Mouse (Mus musculus) neural tube, embryonic 15.5 days (tissue): ENCODE measurements around the gene Il1f5. TPM values are rescaled to one million over a fixed set of nuclear protein-coding genes. Genes with fewer than 3 reads are reported as not detected.
A peak's percentile ranks its signal among the peaks of the same experiment; 100 is the strongest.

ENCODE experiments used
- ATAC-seq: fragments of 200-750 bp; cut with Nextera tagmentation; 2 replicates; pipeline ENCODE4 v1.8.0; 2017; ENCODE audit warnings: mild to moderate bottlenecking, moderate TSS enrichment, moderate library complexity; ENCODE audit not compliant: low FRiP score
- H3K27ac ChIP-seq: fragments of 300-500 bp; sonication (generic); replicated peaks from 2 replicates; pipeline ENCODE4 v1.5.1; 2015; ENCODE audit warnings: mild to moderate bottlenecking, inconsistent platforms
- H3K27me3 ChIP-seq: fragments of 300-500 bp; sonication (generic); replicated peaks from 2 replicates; pipeline ENCODE4 v1.6.1; 2015; ENCODE audit warnings: inconsistent platforms
- H3K36me3 ChIP-seq: fragments of 300-500 bp; sonication (generic); 2 replicates; pipeline ENCODE4 v1.6.1; 2015; ENCODE audit warnings: inconsistent platforms
- H3K4me1 ChIP-seq: fragments of 300-500 bp; sonication (generic); 2 replicates; pipeline ENCODE4 v1.6.1; 2015; ENCODE audit warnings: inconsistent platforms
- H3K4me2 ChIP-seq: fragments of 300-500 bp; sonication (generic); 2 replicates; pipeline ENCODE4 v1.6.1; 2015; ENCODE audit warnings: inconsistent platforms, mild to moderate bottlenecking, moderate library complexity
- H3K4me3 ChIP-seq: fragments of 300-500 bp; sonication (generic); replicated peaks from 2 replicates; pipeline ENCODE4 v1.5.1; 2015; ENCODE audit warnings: mild to moderate bottlenecking, inconsistent platforms
- H3K9ac ChIP-seq: fragments of 300-500 bp; sonication (generic); replicated peaks from 2 replicates; pipeline ENCODE4 v1.6.1; 2015; ENCODE audit warnings: mild to moderate bottlenecking, inconsistent platforms
- H3K9me3 ChIP-seq: fragments of 300-500 bp; sonication (generic); replicated peaks from 2 replicates; pipeline ENCODE4 v1.6.1; 2016; ENCODE audit warnings: inconsistent platforms
- WGBS: fragments of 180-500 bp; shearing (Covaris S2); methylation state at CpG from one replicate; pipeline ENCODE4 v1.1.7; 2015; ENCODE audit warnings: mixed read lengths; 5-methylcytosine and 5-hydroxymethylcytosine counted together
- polyA plus RNA-seq: library from polyadenylated mRNA; unstranded; fragments of >200 nt; fragmentation: Nextera tagmentation; extraction: Ambion mirVana; gene quantifications from 2 replicates; pipeline ENCODE4 v1.2.1, GENCODE M21; 2015

The Il1f5 gene
- polyA plus RNA-seq = 0.19 TPM in 1 of 2 replicates, not detected in the other

DNA sequence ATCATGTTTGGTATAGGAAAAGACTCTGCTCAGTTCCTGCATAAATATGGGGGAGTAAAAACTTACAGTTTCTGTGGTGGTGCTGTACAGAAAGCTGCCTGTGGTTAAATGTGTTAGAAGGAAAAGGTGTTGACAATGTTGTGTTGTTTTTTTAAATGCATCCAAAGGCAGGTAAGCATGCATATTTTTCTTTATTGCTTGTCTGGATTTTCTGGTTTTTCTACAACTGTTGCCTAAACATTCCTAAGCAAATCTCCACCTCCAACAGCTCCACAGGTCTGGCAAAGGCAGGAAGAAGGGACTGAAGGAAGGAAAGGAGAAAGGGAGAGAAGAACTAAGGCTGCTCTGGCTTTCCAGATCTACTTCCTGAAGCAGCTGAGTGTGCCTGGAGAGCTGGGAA is at the start of gene Il1f5:
Il1f5 (plus strand) TSS at position 301 of the 400 bp plus-strand sequence.
- no peaks in the 10 kb centered on the region for H3K36me3 ChIP-seq
- H3K9ac ChIP-seq = no peak within 1 kb of the TSS
- no peak within 1 kb of the TSS for H3K4me2 ChIP-seq
- H3K9me3 ChIP-seq = no peaks in the 10 kb centered on the region
- no peaks in the 10 kb centered on the region for H3K27me3 ChIP-seq
- H3K4me1 ChIP-seq = no peaks in the 10 kb centered on the region
- H3K4me3 ChIP-seq = no peak within 1 kb of the TSS
- no peak within 1 kb of the TSS for H3K27ac ChIP-seq
- no peak for ATAC-seq

DNA sequence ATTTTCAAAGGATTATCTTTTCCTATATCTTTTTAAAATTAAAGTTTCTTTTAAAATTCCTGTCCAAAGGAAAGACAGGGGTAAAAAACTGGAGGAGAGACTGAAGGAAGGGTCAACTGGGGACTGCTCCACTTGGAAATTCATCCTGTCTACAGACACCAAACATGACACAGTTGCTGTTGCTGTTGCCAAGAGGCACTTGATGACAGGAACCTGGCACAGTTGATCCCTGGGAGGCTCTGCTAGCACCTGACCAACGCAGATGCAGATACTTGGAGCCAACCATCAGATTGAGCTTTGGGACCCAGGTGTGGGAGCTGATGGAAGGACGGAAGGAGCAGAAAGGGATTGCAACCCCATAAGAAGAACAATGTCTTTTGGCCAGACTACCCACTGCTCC is 49.6 kb upstream of the Il1f5 start:
- ATAC-seq = no peak

DNA sequence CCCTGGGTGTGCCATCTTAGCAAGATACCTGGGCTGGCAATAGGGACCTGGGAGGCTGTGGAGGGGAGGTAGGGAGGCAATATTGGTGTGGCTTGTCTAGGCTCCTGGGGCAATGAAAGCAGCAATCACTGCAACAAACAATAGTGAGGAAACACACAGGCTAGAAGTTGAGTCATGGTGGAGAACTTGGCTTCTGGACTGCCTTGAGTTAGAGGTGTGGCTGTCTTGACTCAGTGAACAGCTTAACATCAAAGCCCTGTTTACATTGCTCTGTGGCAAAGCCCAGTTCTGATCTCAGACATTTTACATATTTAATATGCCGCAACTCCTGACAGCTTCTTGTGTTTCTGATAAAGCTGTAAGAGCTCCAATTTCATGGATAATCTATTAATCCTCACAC is 9.3 kb upstream of the Il1f5 start:
- Histone ChIP-seq H3K36me3 (no peaks in the 10 kb centered on the region), H3K9ac (no peak overlapping the region), H3K27me3 (no peaks in the 10 kb centered on the region)

More for the DNA sequence above, 49.6 kb upstream of the Il1f5 start:
- 93% methylated on average over 2 of the region's 2 CpGs for WGBS
- Histone ChIP-seq H3K9ac (no peak overlapping the region), H3K4me1 (no peaks in the 10 kb centered on the region), H3K36me3 (no peaks in the 10 kb centered on the region), H3K27me3 (no peaks in the 10 kb centered on the region), H3K27ac (no peak overlapping the region), H3K4me3 (no peak overlapping the region), H3K4me2 (no peak overlapping the region), H3K9me3 (no peaks in the 10 kb centered on the region)

DNA sequence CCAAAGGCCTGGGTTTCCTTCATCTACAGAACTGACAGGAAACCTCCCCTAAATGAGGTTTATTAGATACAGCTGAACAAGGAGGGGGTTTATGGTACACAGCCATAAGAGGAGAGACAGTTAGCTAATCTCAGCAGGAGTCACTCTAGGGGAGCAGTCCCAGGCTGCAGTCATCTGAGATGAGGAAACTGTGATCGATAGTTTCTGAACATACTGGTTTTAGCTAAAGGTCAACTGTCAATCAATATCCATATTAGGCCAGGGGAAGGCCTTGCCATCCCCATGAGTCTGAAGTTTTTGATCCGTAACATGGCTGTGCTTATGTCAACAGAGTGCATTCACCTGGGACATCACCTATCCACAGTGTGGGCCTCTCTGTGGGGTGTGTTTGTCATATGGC is 3.1 kb upstream of the Il1f5 start:
- H3K27me3 ChIP-seq = no peaks in the 10 kb centered on the region
- no peaks in the 10 kb centered on the region for H3K4me1 ChIP-seq
- no peaks in the 10 kb centered on the region for H3K36me3 ChIP-seq
- 85% methylated on average over 2 of the region's 2 CpGs for WGBS
- H3K27ac ChIP-seq = no peak overlapping the region
- H3K9ac ChIP-seq = no peak overlapping the region
- no peaks in the 10 kb centered on the region for H3K9me3 ChIP-seq
- no peak for ATAC-seq
- no peak overlapping the region for H3K4me3 ChIP-seq
- H3K4me2 ChIP-seq = no peak overlapping the region

More for the DNA sequence above, 9.3 kb upstream of the Il1f5 start:
- Histone ChIP-seq H3K27ac (no peak overlapping the region), H3K9me3 (no peaks in the 10 kb centered on the region), H3K4me2 (no peak overlapping the region), H3K4me3 (no peak overlapping the region), H3K4me1 (no peaks in the 10 kb centered on the region)
- no peak for ATAC-seq
- WGBS = 94% methylated on average over 1 of the region's 1 CpGs

DNA sequence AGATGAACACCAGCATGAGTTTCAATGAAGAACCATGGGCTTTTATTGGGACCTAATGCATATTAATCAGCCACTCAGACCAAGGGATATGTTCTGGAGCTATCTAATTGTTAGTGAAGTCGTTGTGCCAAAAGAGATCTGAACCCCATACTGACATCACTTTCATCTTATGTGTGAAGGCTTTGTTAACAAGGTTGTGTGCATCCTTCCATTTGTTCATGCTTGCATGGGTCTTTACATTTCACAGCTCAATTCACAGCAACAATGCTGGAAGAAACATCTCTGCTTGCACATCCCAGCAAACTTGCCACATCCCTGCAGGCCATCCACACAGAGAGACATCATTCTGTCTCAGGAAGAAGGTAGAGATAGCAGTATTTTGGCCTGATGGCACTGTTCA is 1.6 kb upstream of the Il1f5 start:
- Histone ChIP-seq H3K4me1 (no peaks in the 10 kb centered on the region), H3K27ac (no peak overlapping the region), H3K9me3 (no peaks in the 10 kb centered on the region), H3K4me3 (no peak overlapping the region), H3K36me3 (no peaks in the 10 kb centered on the region), H3K27me3 (no peaks in the 10 kb centered on the region), H3K9ac (no peak overlapping the region), H3K4me2 (no peak overlapping the region)
- 12% methylated on average over 1 of the region's 1 CpGs for WGBS
- ATAC-seq = no peak

- H3K4me2 ChIP-seq = no peak within 1 kb of the TSS
- H3K9ac ChIP-seq = no peak within 1 kb of the TSS
- WGBS = 89% methylated on average over 5 of the region's 5 CpGs
- no peaks in the 10 kb centered on the region for H3K4me1 ChIP-seq
- no peaks in the 10 kb centered on the region for H3K9me3 ChIP-seq
- no peaks in the 10 kb centered on the region for H3K27me3 ChIP-seq
- no peak for ATAC-seq
- no peak within 1 kb of the TSS for H3K4me3 ChIP-seq
- H3K36me3 ChIP-seq = no peaks in the 10 kb centered on the region
- H3K27ac ChIP-seq = no peak within 1 kb of the TSS
Measured at GRCm38 (mm10) chr2:24290896-24291295, 14.1 kb downstream of the Il1f5 start, which contains the start of gene Il1f10. Gene Il1f10, plus strand, starts transcription at chr2:24291196.

- 63% methylated on average over 1 of the region's 1 CpGs for WGBS
- H3K27ac ChIP-seq = no peak overlapping the region
- H3K4me2 ChIP-seq = no peak overlapping the region
- ATAC-seq = no peak
- no peaks in the 10 kb centered on the region for H3K27me3 ChIP-seq
- no peak overlapping the region for H3K9ac ChIP-seq
- no peaks in the 10 kb centered on the region for H3K9me3 ChIP-seq
- H3K4me1 ChIP-seq = no peaks in the 10 kb centered on the region
- H3K36me3 ChIP-seq = no peaks in the 10 kb centered on the region
- H3K4me3 ChIP-seq = no peak overlapping the region
Measured at GRCm38 (mm10) chr2:24294616-24295015, 17.9 kb downstream of the Il1f5 start.

DNA sequence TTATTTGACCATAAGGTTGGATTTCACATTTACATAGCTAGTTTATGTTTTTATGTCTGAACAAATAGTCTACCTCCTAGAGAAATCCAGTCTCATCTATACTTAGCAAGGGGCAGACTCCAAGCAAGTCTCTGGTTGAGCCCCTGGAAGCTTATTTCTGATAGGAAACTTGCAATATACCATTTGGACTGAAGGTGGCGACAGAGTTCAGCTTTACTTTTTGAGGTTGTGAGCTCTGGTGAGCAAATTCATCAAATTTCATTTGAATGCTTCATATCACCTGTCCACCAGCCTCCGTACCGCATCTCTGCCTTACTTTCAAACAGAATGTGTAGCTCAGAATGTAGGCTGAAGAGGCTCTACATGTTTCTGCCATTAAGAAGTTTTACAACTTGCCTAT is 20.1 kb downstream of the Il1f5 start:
- ATAC-seq = peak; percentile 28
- Histone ChIP-seq H3K36me3 (no peaks in the 10 kb centered on the region), H3K27me3 (no peaks in the 10 kb centered on the region), H3K4me2 (no peak overlapping the region), H3K27ac (no peak overlapping the region), H3K9ac (no peak overlapping the region), H3K9me3 (no peaks in the 10 kb centered on the region), H3K4me3 (no peak overlapping the region), H3K4me1 (no peaks in the 10 kb centered on the region)
- WGBS = 5% methylated on average over 3 of the region's 3 CpGs

- Histone ChIP-seq H3K27me3 (no peaks in the 10 kb centered on the region), H3K4me3 (no peak overlapping the region), H3K9me3 (no peaks in the 10 kb centered on the region), H3K9ac (no peak overlapping the region), H3K36me3 (no peaks in the 10 kb centered on the region), H3K4me1 (no peaks in the 10 kb centered on the region; the same call in 1 of the 2 replicates), H3K4me2 (no peak overlapping the region), H3K27ac (no peak overlapping the region)
- ATAC-seq = no peak
- WGBS = 74% methylated on average over 6 of the region's 6 CpGs
Measured at GRCm38 (mm10) chr2:24311302-24312001, 34.7 kb downstream of the Il1f5 start.

GRCm38 (mm10) chr2:24316919-24317318 is 40.2 kb downstream of the Il1f5 start:
- H3K27ac ChIP-seq = no peak overlapping the region

DNA sequence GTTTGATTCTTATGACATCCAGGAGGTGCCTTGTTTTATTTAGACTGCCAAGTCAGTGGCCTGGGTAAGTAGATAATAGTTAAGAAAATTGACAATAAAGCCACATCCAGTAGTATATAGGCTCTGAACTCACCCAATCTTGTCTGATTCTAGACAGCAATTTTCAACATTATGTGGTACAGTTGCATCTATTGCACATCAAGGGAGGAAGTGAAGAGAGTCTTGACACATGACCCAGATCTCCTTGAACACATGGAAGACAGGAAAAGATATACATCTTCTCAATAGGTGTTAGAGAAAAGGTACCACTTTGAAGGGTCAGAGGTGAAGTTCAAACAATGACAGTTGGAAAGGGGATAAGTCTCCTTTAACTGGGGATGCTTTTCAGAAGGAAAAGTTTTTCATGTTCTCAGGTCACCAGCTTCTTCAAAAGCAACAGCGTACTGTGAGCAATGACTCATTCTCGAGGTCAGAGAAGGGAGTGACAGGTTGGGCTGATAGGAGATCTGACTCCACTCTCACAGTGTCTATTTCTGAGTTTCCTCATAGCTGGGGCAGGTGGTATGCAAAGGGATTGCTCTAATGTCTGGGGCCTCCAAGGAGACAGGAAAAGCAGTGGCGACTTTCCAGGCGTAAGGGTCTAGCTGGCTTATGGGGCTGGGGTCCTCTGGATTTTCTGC is 41.3 kb downstream of the Il1f5 start:
- 95% methylated on average over 4 of the region's 4 CpGs for WGBS
- Histone ChIP-seq H3K4me3 (no peak overlapping the region), H3K9me3 (no peaks in the 10 kb centered on the region), H3K27me3 (no peaks in the 10 kb centered on the region), H3K27ac (no peak overlapping the region), H3K4me1 (no peaks in the 10 kb centered on the region), H3K4me2 (no peak overlapping the region), H3K9ac (no peak overlapping the region), H3K36me3 (no peaks in the 10 kb centered on the region)
- no peak for ATAC-seq

More at GRCm38 (mm10) chr2:24316919-24317318, 40.2 kb downstream of the Il1f5 start:
- no peak for ATAC-seq
- Histone ChIP-seq H3K4me1 (no peaks in the 10 kb centered on the region), H3K4me3 (no peak overlapping the region), H3K36me3 (no peaks in the 10 kb centered on the region), H3K27me3 (no peaks in the 10 kb centered on the region), H3K4me2 (no peak overlapping the region), H3K9ac (no peak overlapping the region), H3K9me3 (no peaks in the 10 kb centered on the region)
- 92% methylated on average over 1 of the region's 1 CpGs for WGBS
